Mouse (Mus musculus): ENCODE results near the gene Slc7a5. TPM values are rescaled to one million over a fixed set of nuclear protein-coding genes. Genes with fewer than 3 reads are reported as not detected.

Gene Slc7a5
- polyA plus RNA-seq, 1 experiment: 112 TPM

GRCm38 (mm10) chr8:121927316-121927715, 19.8 kb upstream of the Slc7a5 start:
- H3K79me2 ChIP-seq (ENCODE audit: control insufficient read depth, insufficient read depth): no peaks in the 10 kb centered on the region
- no peak for TF ChIP-seq MYOG (IDR thresholded peaks at IDR 0.05; ENCODE audit: control insufficient read depth, extremely low read depth, insufficient read length)
- peak; percentile 36 for TF ChIP-seq CTCF (IDR thresholded peaks at IDR 0.05; ENCODE audit: control insufficient read depth, insufficient read depth, insufficient read length)
- H3ac ChIP-seq (ENCODE audit: control insufficient read depth, insufficient read length, low read depth): no peak overlapping the region
- H3K27me3 ChIP-seq (ENCODE audit: control insufficient read depth, insufficient read depth, insufficient read length): no peaks in the 10 kb centered on the region
- no peaks in the 10 kb centered on the region for H3K79me3 ChIP-seq (ENCODE audit: low read depth)
- no peaks in the 10 kb centered on the region for H3K36me3 ChIP-seq (ENCODE audit: control insufficient read depth, insufficient read depth)
- no peak overlapping the region for H3K4me3 ChIP-seq (ENCODE audit: insufficient read depth, poor library complexity, severe bottlenecking)

- H3K4me3 ChIP-seq (ENCODE audit: insufficient read depth, poor library complexity, severe bottlenecking): no peak overlapping the region
- H3ac ChIP-seq (ENCODE audit: control insufficient read depth, insufficient read length, low read depth): no peak overlapping the region
- H3K79me3 ChIP-seq (ENCODE audit: low read depth): no peaks in the 10 kb centered on the region
- H3K79me2 ChIP-seq (ENCODE audit: control insufficient read depth, insufficient read depth): no peaks in the 10 kb centered on the region
- TF ChIP-seq MAX (IDR thresholded peaks at IDR 0.05) (no peak), MYOG (IDR thresholded peaks at IDR 0.05; ENCODE audit: control insufficient read depth, extremely low read depth, insufficient read length) (no peak), CTCF (IDR thresholded peaks at IDR 0.05; ENCODE audit: control insufficient read depth, insufficient read depth, insufficient read length) (no peak), CEBPB (IDR thresholded peaks at IDR 0.05; ENCODE audit: low read depth) (no peak), FOSL1 (IDR thresholded peaks at IDR 0.05; ENCODE audit: insufficient read depth, low read length, poor library complexity, severe bottlenecking) (no peak)
- no peaks in the 10 kb centered on the region for H3K27me3 ChIP-seq (ENCODE audit: control insufficient read depth, insufficient read depth, insufficient read length)
- no peaks in the 10 kb centered on the region for H3K36me3 ChIP-seq (ENCODE audit: control insufficient read depth, insufficient read depth)
Observed at GRCm38 (mm10) chr8:121926266-121926665, 18.8 kb upstream of the Slc7a5 start.

DNA sequence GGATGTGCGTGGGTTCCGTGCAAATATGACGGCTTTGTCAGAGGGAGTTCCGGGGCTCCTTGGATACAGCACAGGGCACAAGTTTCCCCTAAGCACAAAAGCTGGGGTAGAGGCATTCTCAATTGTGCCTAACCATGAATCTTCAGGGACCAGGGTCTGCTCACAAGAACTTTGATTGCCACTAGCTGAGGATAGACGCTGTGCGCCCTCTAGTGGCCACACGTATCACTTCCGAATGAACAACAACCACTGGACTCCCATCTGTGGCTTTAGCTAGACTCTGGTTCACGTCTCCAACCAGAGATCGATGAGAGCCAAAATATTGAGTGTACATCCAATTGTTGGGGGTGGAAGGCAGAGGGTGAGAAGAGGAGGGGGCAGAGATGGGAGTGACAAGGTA, 18.1 kb upstream of the Slc7a5 start:
- Histone ChIP-seq H3K27me3 (ENCODE audit: control insufficient read depth, insufficient read depth, insufficient read length) (no peaks in the 10 kb centered on the region), H3K4me3 (ENCODE audit: insufficient read depth, poor library complexity, severe bottlenecking) (no peak overlapping the region), H3K79me2 (ENCODE audit: control insufficient read depth, insufficient read depth) (no peaks in the 10 kb centered on the region), H3ac (ENCODE audit: control insufficient read depth, insufficient read length, low read depth) (no peak overlapping the region), H3K79me3 (ENCODE audit: low read depth) (no peaks in the 10 kb centered on the region), H3K36me3 (ENCODE audit: control insufficient read depth, insufficient read depth) (no peaks in the 10 kb centered on the region)
- TF ChIP-seq CTCF (IDR thresholded peaks at IDR 0.05; ENCODE audit: control insufficient read depth, insufficient read depth, insufficient read length) (peak; percentile 42), USF1 (IDR thresholded peaks at IDR 0.05; ENCODE audit: low read depth) (no peak)

DNA sequence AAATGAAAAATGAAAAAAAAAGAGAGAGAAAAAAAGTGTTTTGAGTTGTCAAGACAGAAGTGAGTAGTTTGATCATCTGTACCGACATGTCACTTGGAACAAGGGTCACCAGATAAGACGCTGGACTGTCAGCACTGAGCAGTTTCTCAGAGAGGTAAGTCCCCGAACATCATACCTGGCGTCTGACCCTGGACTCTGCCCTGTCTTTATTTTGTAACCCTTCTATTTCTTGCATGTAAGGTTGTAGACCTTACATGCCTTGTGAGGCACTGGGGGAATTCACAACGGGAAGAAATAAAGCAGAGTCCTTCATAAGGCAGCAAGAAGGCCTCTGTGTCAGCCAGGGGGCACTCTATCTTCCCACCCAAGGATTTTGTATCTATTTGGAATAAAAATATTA, 17.2 kb upstream of the Slc7a5 start:
- Histone ChIP-seq H3K79me3 (ENCODE audit: low read depth) (no peaks in the 10 kb centered on the region), H3K36me3 (ENCODE audit: control insufficient read depth, insufficient read depth) (no peaks in the 10 kb centered on the region), H3K27me3 (ENCODE audit: control insufficient read depth, insufficient read depth, insufficient read length) (no peaks in the 10 kb centered on the region), H3ac (ENCODE audit: control insufficient read depth, insufficient read length, low read depth) (no peak overlapping the region), H3K79me2 (ENCODE audit: control insufficient read depth, insufficient read depth) (no peaks in the 10 kb centered on the region), H3K4me3 (ENCODE audit: insufficient read depth, poor library complexity, severe bottlenecking) (no peak overlapping the region)
- no peak for TF ChIP-seq MAX (IDR thresholded peaks at IDR 0.05)
- TF ChIP-seq CEBPB (IDR thresholded peaks at IDR 0.05; ENCODE audit: low read depth): no peak
- no peak for TF ChIP-seq MYOD1 (IDR thresholded peaks at IDR 0.05; ENCODE audit: control insufficient read depth, insufficient read length, low read depth)
- TF ChIP-seq USF1 (IDR thresholded peaks at IDR 0.05; ENCODE audit: low read depth): no peak
- no peak for TF ChIP-seq CTCF (IDR thresholded peaks at IDR 0.05; ENCODE audit: control insufficient read depth, insufficient read depth, insufficient read length)
- no peak for TF ChIP-seq FOSL1 (IDR thresholded peaks at IDR 0.05; ENCODE audit: insufficient read depth, low read length, poor library complexity, severe bottlenecking)
- TF ChIP-seq MYOG (IDR thresholded peaks at IDR 0.05; ENCODE audit: control insufficient read depth, extremely low read depth, insufficient read length): no peak

DNA sequence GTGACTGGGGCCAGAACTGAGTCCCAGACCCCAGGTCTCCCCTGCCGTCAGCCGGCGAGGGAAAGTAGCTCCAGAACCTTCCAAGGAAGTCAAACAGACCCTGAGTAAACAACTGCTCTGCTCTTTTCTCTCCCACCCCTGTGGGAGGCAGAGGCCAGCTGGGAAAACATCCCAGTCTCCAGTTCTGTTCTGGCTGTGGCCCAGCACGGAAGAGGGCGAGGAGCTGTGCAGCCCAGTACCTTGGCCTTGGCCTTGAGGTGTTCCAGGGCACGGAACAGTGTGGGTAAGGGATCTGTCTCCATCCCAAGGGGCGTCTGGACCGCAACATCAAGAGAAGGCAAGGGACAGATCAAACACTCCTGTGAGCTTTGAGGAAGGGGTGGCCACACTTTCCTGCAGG, 14.6 kb upstream of the Slc7a5 start:
- H3K27me3 ChIP-seq (ENCODE audit: control insufficient read depth, insufficient read depth, insufficient read length): peaks cover 5% of the 10 kb centered on the region
- H3K4me3 ChIP-seq (ENCODE audit: insufficient read depth, poor library complexity, severe bottlenecking): no peak overlapping the region
- TF ChIP-seq MYOG (IDR thresholded peaks at IDR 0.05; ENCODE audit: control insufficient read depth, extremely low read depth, insufficient read length) (no peak), USF1 (IDR thresholded peaks at IDR 0.05; ENCODE audit: low read depth) (no peak), CTCF (IDR thresholded peaks at IDR 0.05; ENCODE audit: control insufficient read depth, insufficient read depth, insufficient read length) (no peak), MYOD1 (IDR thresholded peaks at IDR 0.05; ENCODE audit: control insufficient read depth, insufficient read length, low read depth) (no peak), CEBPB (IDR thresholded peaks at IDR 0.05; ENCODE audit: low read depth) (no peak), FOSL1 (IDR thresholded peaks at IDR 0.05; ENCODE audit: insufficient read depth, low read length, poor library complexity, severe bottlenecking) (no peak), MAX (IDR thresholded peaks at IDR 0.05) (no peak)
- H3ac ChIP-seq (ENCODE audit: control insufficient read depth, insufficient read length, low read depth): no peak overlapping the region
- H3K79me2 ChIP-seq (ENCODE audit: control insufficient read depth, insufficient read depth): no peaks in the 10 kb centered on the region
- H3K36me3 ChIP-seq (ENCODE audit: control insufficient read depth, insufficient read depth): no peaks in the 10 kb centered on the region
- H3K79me3 ChIP-seq (ENCODE audit: low read depth): no peaks in the 10 kb centered on the region

- Histone ChIP-seq H3K79me3 (ENCODE audit: low read depth) (no peaks in the 10 kb centered on the region), H3ac (ENCODE audit: control insufficient read depth, insufficient read length, low read depth) (no peak overlapping the region), H3K36me3 (ENCODE audit: control insufficient read depth, insufficient read depth) (no peaks in the 10 kb centered on the region), H3K4me3 (ENCODE audit: insufficient read depth, poor library complexity, severe bottlenecking) (no peak overlapping the region), H3K79me2 (ENCODE audit: control insufficient read depth, insufficient read depth) (no peaks in the 10 kb centered on the region), H3K27me3 (ENCODE audit: control insufficient read depth, insufficient read depth, insufficient read length) (peaks cover 5% of the 10 kb centered on the region)
- TF ChIP-seq USF1 (IDR thresholded peaks at IDR 0.05; ENCODE audit: low read depth) (no peak), MAX (IDR thresholded peaks at IDR 0.05) (no peak), CEBPB (IDR thresholded peaks at IDR 0.05; ENCODE audit: low read depth) (no peak), CTCF (IDR thresholded peaks at IDR 0.05; ENCODE audit: control insufficient read depth, insufficient read depth, insufficient read length) (no peak), FOSL1 (IDR thresholded peaks at IDR 0.05; ENCODE audit: insufficient read depth, low read length, poor library complexity, severe bottlenecking) (no peak), MYOG (IDR thresholded peaks at IDR 0.05; ENCODE audit: control insufficient read depth, extremely low read depth, insufficient read length) (no peak), MYOD1 (IDR thresholded peaks at IDR 0.05; ENCODE audit: control insufficient read depth, insufficient read length, low read depth) (no peak)
Observed at GRCm38 (mm10) chr8:121921582-121921981, 14.1 kb upstream of the Slc7a5 start.

Data from C2C12 (cell line).